Mouse (Mus musculus) heart, postnatal 4 days (tissue): ENCODE data around the gene Il12rb1. TPM values are rescaled to one million over a fixed set of nuclear protein-coding genes. Genes with fewer than 3 reads are reported as not detected.

ENCODE experiments used
- DNase-seq: peaks from one replicate; pipeline ENCODE4 v3.0.0; 2021
- microRNA-seq, 2 experiments: library from miRNA; unstranded; fragments of <30 nt; microRNA quantifications; one replicate each; pipeline ENCODE4 v1.2.0; 2021 to 2022
- total RNA-seq, 2 experiments: library from RNA; stranded (reverse); gene quantifications; 2 replicates each; pipeline ENCODE4 v1.2.3; 2021

The Il12rb1 gene
- total RNA-seq, 2 experiments from 2014 or later = 0.12 TPM; not detected in 1

DNA sequence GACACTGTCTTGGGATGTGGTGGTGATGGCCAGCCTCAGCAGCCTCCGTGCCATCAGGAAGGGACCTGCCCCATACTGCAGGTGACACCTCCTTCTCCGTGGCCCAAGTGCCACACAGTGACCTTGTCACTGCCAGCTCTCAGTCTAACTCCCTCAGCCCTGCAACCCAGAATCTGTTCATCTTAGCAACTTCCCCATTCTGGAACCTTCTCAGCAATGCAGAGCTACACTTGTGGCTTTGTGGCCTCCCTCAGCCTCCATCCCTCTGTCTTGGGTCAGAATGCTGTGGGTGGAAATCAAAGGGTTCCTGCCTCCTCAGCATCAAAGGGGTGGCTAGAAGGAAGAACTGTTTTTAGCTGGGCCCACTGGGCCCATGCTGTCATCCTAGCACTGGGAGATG, 45.6 kb downstream of the Il12rb1 start:
- no peak for DNase-seq

DNA sequence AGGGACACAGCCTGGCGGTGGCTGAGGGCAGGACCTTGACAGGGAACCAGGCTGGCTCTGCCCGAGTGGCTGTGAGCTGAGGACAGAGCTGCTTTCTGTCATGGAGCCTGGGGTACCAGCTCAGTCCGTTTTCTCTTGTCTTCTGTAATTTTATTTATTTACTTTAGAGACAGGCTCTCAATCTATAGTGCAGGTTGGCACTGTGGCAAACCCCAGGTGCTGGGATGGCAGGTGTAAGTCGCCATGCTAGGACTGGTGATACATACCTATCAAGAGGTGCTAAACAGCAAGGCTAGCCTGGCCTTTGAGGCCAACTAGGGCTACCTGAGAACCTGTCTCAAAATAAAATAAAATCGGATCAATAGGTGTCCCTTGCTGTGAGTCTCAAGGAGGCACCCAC, 47.8 kb downstream of the Il12rb1 start:
- DNase-seq = no peak

DNA sequence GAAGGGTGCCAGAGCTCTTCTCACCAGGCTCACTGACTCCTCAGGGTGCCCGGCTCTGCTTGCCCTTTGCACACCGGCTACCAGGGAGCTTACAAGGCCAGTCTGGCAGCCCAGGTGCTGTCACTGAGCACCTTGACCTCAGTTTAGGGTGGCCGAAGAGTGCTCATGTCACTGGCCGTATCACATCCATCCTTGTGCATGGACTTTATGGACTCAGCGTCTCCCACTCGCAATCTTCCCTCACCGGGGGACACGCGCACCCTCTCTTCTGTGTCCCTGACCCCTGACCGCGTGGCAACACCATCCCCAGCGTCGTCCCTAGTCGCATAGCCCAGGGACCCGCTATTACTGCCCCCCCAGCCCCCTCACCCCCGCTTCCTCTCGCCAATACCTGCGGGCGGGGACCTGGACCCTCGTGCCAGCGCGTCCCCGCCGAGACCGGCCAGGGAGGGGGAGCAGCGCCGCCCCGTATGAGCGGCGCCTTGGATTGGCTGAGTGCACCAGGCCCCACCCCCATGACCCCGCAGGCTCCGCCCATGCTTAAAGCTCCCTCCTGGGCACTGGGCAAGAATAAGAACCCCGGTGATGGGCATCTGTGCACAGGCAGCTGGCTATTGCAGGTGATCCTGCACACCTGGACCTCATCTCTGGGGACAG, 48.4 kb downstream of the Il12rb1 start:
- DNase-seq = peak; percentile 72

DNA sequence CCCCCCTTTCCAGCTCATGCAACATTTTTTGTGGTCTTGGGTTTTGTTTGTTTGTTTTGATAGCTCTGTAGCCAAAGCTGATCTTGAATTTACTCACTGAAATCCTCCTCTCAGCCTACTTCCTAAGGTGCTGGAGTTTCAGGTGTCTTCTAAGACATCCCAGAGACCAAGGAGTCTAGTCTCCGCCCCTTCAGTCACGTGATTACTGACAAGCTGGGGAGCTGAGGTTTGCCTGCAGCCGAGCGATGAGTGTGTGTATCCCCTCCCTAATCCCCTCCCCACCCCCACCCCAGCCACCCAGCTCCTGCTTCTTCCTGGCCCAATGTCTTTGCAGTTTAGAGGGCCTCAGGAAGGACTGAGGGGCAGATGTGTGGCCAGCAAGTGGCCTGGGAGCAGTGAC, 49.3 kb downstream of the Il12rb1 start:
- no peak for DNase-seq

GRCm38 (mm10) chr8:70862824-70863641, 54.8 kb downstream of the Il12rb1 start, which contains the start of gene Kcnn1:
Gene Kcnn1 (minus strand): TSS chr8:70863258.
- DNase-seq = peak; percentile 48

GRCm38 (mm10) chr8:70863956-70864711, 55.9 kb downstream of the Il12rb1 start:
- peak; percentile 40 for DNase-seq

GRCm38 (mm10) chr8:70864712-70865221, 56.5 kb downstream of the Il12rb1 start:
- peak; percentile 38 for DNase-seq

- DNase-seq = peak; percentile 99
Observed at GRCm38 (mm10) chr8:70865350-70866000, 57.2 kb downstream of the Il12rb1 start.

DNA sequence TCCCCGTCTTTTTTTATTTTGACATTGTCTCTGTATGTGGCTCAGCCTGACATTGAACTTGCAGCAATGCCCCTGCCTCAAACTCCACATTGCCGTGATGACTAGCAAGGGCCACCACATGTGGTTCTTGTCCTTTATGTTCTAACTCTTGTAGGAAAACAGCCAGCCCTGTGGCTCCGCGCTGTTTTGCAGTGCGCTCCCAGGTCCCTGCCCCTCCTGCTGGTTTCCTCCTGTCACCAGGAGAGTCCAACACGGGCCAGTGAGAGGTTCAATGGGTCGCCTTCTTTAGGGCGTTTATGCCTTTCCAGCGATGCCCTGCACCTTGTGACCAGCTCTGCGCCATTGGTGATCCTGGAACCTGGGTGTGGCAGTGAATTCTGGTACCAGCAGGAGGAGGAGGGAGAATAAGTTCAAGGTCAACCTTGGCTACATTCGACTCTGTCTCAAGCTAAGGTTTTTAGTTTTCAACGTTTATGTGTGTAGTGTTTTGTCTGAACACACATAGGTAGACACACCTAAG, 57.8 kb downstream of the Il12rb1 start:
- no peak for DNase-seq

GRCm38 (mm10) chr8:70866566-70866965, 58.3 kb downstream of the Il12rb1 start:
- no peak for DNase-seq

- DNase-seq = no peak
Observed at GRCm38 (mm10) chr8:70868559-70869198, 60.4 kb downstream of the Il12rb1 start.

DNA sequence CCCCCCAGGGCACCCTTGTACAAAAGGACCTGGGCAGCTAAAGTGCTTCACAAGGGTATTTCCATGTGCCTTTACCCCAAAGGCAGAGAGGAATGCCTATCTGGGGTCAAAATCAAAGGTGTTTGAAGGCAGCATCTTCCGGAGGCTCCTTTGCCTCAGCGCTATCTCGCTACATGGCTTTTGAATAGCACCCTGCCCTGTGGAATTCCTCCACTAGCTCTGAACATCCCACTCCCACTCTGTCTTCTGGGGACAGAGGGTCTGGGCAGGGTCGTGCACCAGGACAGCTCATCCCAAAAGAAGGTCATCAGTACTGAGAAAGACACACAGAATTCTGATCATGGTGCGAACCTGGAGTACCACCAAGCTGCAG, 60.9 kb downstream of the Il12rb1 start:
- no peak for DNase-seq

GRCm38 (mm10) chr8:70869601-70870041, 61.4 kb downstream of the Il12rb1 start:
- DNase-seq = peak; percentile 85

Small RNAs within 50 kb of the gene (microRNA-seq; reads per million reads assigned to microRNA genes)
- 0 to 0.61 reads per million in 2 experiments for gene Mir7240

Other genes with a start within 250 kb of the Il12rb1 start
- 10 to 100 TPM; 38.9 to 41.6 TPM for gene Isyna1, start 214.1 kb upstream of the Il12rb1 start, total RNA-seq
- gene Ssbp4, start 199.6 kb upstream of the Il12rb1 start, total RNA-seq = 10 to 100 TPM; 73.8 to 78.5 TPM
- gene Lrrc25, start 192.3 kb upstream of the Il12rb1 start, total RNA-seq = 1 to 10 TPM; 1.1 to 1.5 TPM
- 1 to 10 TPM; 2.7 to 3.5 TPM for gene Gdf15, start 176.0 kb upstream of the Il12rb1 start, total RNA-seq
- 10 to 100 TPM; 32.2 to 38.4 TPM for gene Pgpep1, start 148.1 kb upstream of the Il12rb1 start, total RNA-seq
- gene Lsm4, start 135.2 kb upstream of the Il12rb1 start, total RNA-seq = 100 to 1,000 TPM; 107 to 120 TPM
- gene Jund, start 109.5 kb upstream of the Il12rb1 start, total RNA-seq = 100 to 1,000 TPM; 254 to 261 TPM
- under 1 TPM; 0.10 to 0.11 TPM for gene Iqcn, start 105.0 kb upstream of the Il12rb1 start, total RNA-seq
- not detected for gene Gm3336, start 89.9 kb upstream of the Il12rb1 start, total RNA-seq
- gene Pde4c, start 84.7 kb upstream of the Il12rb1 start, total RNA-seq = 1 to 10 TPM in 1 of 2 experiments, under 1 TPM in 1; 0.74 to 1.0 TPM
- 10 to 100 TPM; 27.3 to 28.7 TPM for gene Rab3a, start 53.8 kb upstream of the Il12rb1 start, total RNA-seq
- 10 to 100 TPM; 35.8 to 37.9 TPM for gene Mpv17l2, start 47.5 kb upstream of the Il12rb1 start, total RNA-seq
- gene Pik3r2, start 31.7 kb upstream of the Il12rb1 start, total RNA-seq = 10 to 100 TPM; 36.0 to 39.2 TPM
- 1 to 10 TPM; 8.4 to 8.9 TPM for gene Mast3, start 3.4 kb upstream of the Il12rb1 start, total RNA-seq
- 1 to 10 TPM; 5.1 to 7.5 TPM for gene Arrdc2, start 31.3 kb downstream of the Il12rb1 start, total RNA-seq
- gene Kcnn1, start 54.8 kb downstream of the Il12rb1 start, total RNA-seq = 1 to 10 TPM; 2.5 to 3.0 TPM
- gene Ccdc124, start 65.5 kb downstream of the Il12rb1 start, total RNA-seq = 10 to 100 TPM; 42.6 to 46.2 TPM
- gene Slc5a5, start 84.3 kb downstream of the Il12rb1 start, total RNA-seq = under 1 TPM in 1 of 2 experiments, not detected in 1; 0.11 TPM
- 1,000 to 10,000 TPM; 1,266 to 1,294 TPM for gene Rpl18a, start 89.0 kb downstream of the Il12rb1 start, total RNA-seq
- gene Map1s, start 97.5 kb downstream of the Il12rb1 start, total RNA-seq = 10 to 100 TPM; 35.2 to 36.0 TPM